Mouse (Mus musculus): ENCODE measurements around the gene Rgs10. TPM values are rescaled to one million over a fixed set of nuclear protein-coding genes. Genes with fewer than 3 reads are reported as not detected.

Rgs10 gene
- 15.8 and 20.7 TPM in 2 replicates for polyA plus RNA-seq (2014; fragmentation: Nextera tagmentation; extraction: Ambion mirVana)

GRCm38 (mm10) chr7:128417930-128418779, at the start of gene Rgs10:
Rgs10 (minus strand) TSS chr7:128418758.
- Histone ChIP-seq H3K27ac (replicated peaks; ENCODE audit: low read depth, low read length) (no peak within 1 kb of the TSS), H3K9me3 (ENCODE audit: control insufficient read depth, low read length) (no peaks in the 10 kb centered on the region), H3K36me3 (ENCODE audit: control insufficient read depth, insufficient read depth, low read length) (no peaks in the 10 kb centered on the region), H3K9ac (ENCODE audit: low read depth, low read length) (peak within 1 kb of the TSS; percentile 63), H3K4me3 (ENCODE audit: low read depth, low read length) (peak within 1 kb of the TSS; percentile 64), H3K4me2 (ENCODE audit: low read depth, low read length) (peak within 1 kb of the TSS; percentile 91), H3K27me3 (replicated peaks; ENCODE audit: control insufficient read depth, insufficient read depth, low read length) (peaks cover 81% of the 10 kb centered on the region), H3K4me1 (ENCODE audit: control insufficient read depth, insufficient read depth, low read length) (0 out of 2 replicates have a peak, but pooled peaks cover 8% of the 10 kb centered on the region)
- ATAC-seq (ENCODE audit: low read depth) (peak; percentile 84), DNase-seq (ENCODE audit: low spot score) (peak; percentile 60)
- under 1% methylated on average over 50 of the region's 102 CpGs for WGBS

GRCm38 (mm10) chr7:128462406-128462805, 43.8 kb upstream of the Rgs10 start:
- Histone ChIP-seq H3K9me3 (ENCODE audit: control insufficient read depth, low read length) (peaks cover 6% of the 10 kb centered on the region; the same call in 1 of the 2 replicates), H3K4me3 (ENCODE audit: low read depth, low read length) (peak overlapping the region; percentile 59), H3K27ac (replicated peaks; ENCODE audit: low read depth, low read length) (0 out of 2 replicates have a peak overlapping the region, but pooled peaks have one; percentile 67), H3K27me3 (replicated peaks; ENCODE audit: control insufficient read depth, insufficient read depth, low read length) (no peaks in the 10 kb centered on the region), H3K9ac (ENCODE audit: low read depth, low read length) (peak overlapping the region; percentile 66), H3K36me3 (ENCODE audit: control insufficient read depth, insufficient read depth, low read length) (no peaks in the 10 kb centered on the region), H3K4me2 (ENCODE audit: low read depth, low read length) (peak overlapping the region; percentile 85), H3K4me1 (ENCODE audit: control insufficient read depth, insufficient read depth, low read length) (peaks cover 12% of the 10 kb centered on the region)
- no peak for ATAC-seq (ENCODE audit: low read depth)
- no peak for DNase-seq (ENCODE audit: low spot score)
- WGBS, result 67% methylated on average over 5 of the region's 5 CpGs

- Histone ChIP-seq H3K27ac (replicated peaks; ENCODE audit: low read depth, low read length) (peak within 1 kb of the TSS; percentile 96), H3K36me3 (ENCODE audit: control insufficient read depth, insufficient read depth, low read length) (no peaks in the 10 kb centered on the region), H3K9ac (ENCODE audit: low read depth, low read length) (peak within 1 kb of the TSS; percentile 80), H3K4me2 (ENCODE audit: low read depth, low read length) (peak within 1 kb of the TSS; percentile 85), H3K4me1 (ENCODE audit: control insufficient read depth, insufficient read depth, low read length) (peaks cover 13% of the 10 kb centered on the region), H3K4me3 (ENCODE audit: low read depth, low read length) (peak within 1 kb of the TSS; percentile 59), H3K27me3 (replicated peaks; ENCODE audit: control insufficient read depth, insufficient read depth, low read length) (no peaks in the 10 kb centered on the region), H3K9me3 (ENCODE audit: control insufficient read depth, low read length) (peaks cover 6% of the 10 kb centered on the region; the same call in 1 of the 2 replicates)
- DNase-seq (ENCODE audit: low spot score) (peak; percentile 100), ATAC-seq (ENCODE audit: low read depth) (peak; percentile 99)
- WGBS, result 1% methylated on average over 64 of the region's 69 CpGs
Observed at GRCm38 (mm10) chr7:128461285-128462215, 43.0 kb upstream of the Rgs10 start, which contains the start of gene Tial1. Tial1 (minus strand) TSS chr7:128461717.

GRCm38 (mm10) chr7:128460865-128461228, 42.3 kb upstream of the Rgs10 start:
- Histone ChIP-seq H3K27me3 (replicated peaks; ENCODE audit: control insufficient read depth, insufficient read depth, low read length) (no peaks in the 10 kb centered on the region), H3K36me3 (ENCODE audit: control insufficient read depth, insufficient read depth, low read length) (no peaks in the 10 kb centered on the region), H3K4me3 (ENCODE audit: low read depth, low read length) (peak overlapping the region; percentile 59), H3K27ac (replicated peaks; ENCODE audit: low read depth, low read length) (peak overlapping the region; percentile 96), H3K9me3 (ENCODE audit: control insufficient read depth, low read length) (peaks cover 6% of the 10 kb centered on the region; the same call in 1 of the 2 replicates), H3K9ac (ENCODE audit: low read depth, low read length) (peak overlapping the region; percentile 80), H3K4me2 (ENCODE audit: low read depth, low read length) (peak overlapping the region; percentile 85), H3K4me1 (ENCODE audit: control insufficient read depth, insufficient read depth, low read length) (peaks cover 13% of the 10 kb centered on the region)
- no peak; the same call in 1 of the 2 replicates for ATAC-seq (ENCODE audit: low read depth)
- WGBS, result 0% methylated on average over 12 of the region's 23 CpGs
- no peak for DNase-seq (ENCODE audit: low spot score)

GRCm38 (mm10) chr7:128460131-128460864, 41.7 kb upstream of the Rgs10 start:
- Histone ChIP-seq H3K4me2 (ENCODE audit: low read depth, low read length) (peak overlapping the region; percentile 85), H3K9ac (ENCODE audit: low read depth, low read length) (peak overlapping the region; percentile 80), H3K4me1 (ENCODE audit: control insufficient read depth, insufficient read depth, low read length) (peaks cover 13% of the 10 kb centered on the region), H3K4me3 (ENCODE audit: low read depth, low read length) (peak overlapping the region; percentile 59), H3K36me3 (ENCODE audit: control insufficient read depth, insufficient read depth, low read length) (no peaks in the 10 kb centered on the region), H3K27ac (replicated peaks; ENCODE audit: low read depth, low read length) (peak overlapping the region; percentile 96), H3K9me3 (ENCODE audit: control insufficient read depth, low read length) (peaks cover 6% of the 10 kb centered on the region; the same call in 1 of the 2 replicates), H3K27me3 (replicated peaks; ENCODE audit: control insufficient read depth, insufficient read depth, low read length) (no peaks in the 10 kb centered on the region)
- DNase-seq (ENCODE audit: low spot score) (peak; percentile 40), ATAC-seq (ENCODE audit: low read depth) (no peak)
- WGBS, result under 1% methylated on average over 36 of the region's 36 CpGs

GRCm38 (mm10) chr7:128459791-128460130, 41.2 kb upstream of the Rgs10 start:
- H3K9ac ChIP-seq (ENCODE audit: low read depth, low read length), result peak overlapping the region; percentile 80

GRCm38 (mm10) chr7:128458011-128458410, 39.5 kb upstream of the Rgs10 start:
- Histone ChIP-seq H3K36me3 (ENCODE audit: control insufficient read depth, insufficient read depth, low read length) (peaks cover 21% of the 10 kb centered on the region), H3K4me3 (ENCODE audit: low read depth, low read length) (no peak overlapping the region), H3K9me3 (ENCODE audit: control insufficient read depth, low read length) (no peaks in the 10 kb centered on the region), H3K27ac (replicated peaks; ENCODE audit: low read depth, low read length) (no peak overlapping the region), H3K4me2 (ENCODE audit: low read depth, low read length) (no peak overlapping the region), H3K27me3 (replicated peaks; ENCODE audit: control insufficient read depth, insufficient read depth, low read length) (no peaks in the 10 kb centered on the region), H3K9ac (ENCODE audit: low read depth, low read length) (no peak overlapping the region), H3K4me1 (ENCODE audit: control insufficient read depth, insufficient read depth, low read length) (peaks cover 13% of the 10 kb centered on the region)
- ATAC-seq (ENCODE audit: low read depth) (no peak), DNase-seq (ENCODE audit: low spot score) (no peak)

More at GRCm38 (mm10) chr7:128459791-128460130, 41.2 kb upstream of the Rgs10 start:
- 11% methylated on average over 4 of the region's 4 CpGs for WGBS
- peak overlapping the region; percentile 85 for H3K4me2 ChIP-seq (ENCODE audit: low read depth, low read length)
- H3K27ac ChIP-seq (replicated peaks; ENCODE audit: low read depth, low read length), result no peak overlapping the region
- H3K4me3 ChIP-seq (ENCODE audit: low read depth, low read length), result peak overlapping the region; percentile 59
- H3K4me1 ChIP-seq (ENCODE audit: control insufficient read depth, insufficient read depth, low read length), result peaks cover 13% of the 10 kb centered on the region
- DNase-seq (ENCODE audit: low spot score) (no peak), ATAC-seq (ENCODE audit: low read depth) (no peak)
- peaks cover 1% of the 10 kb centered on the region; the same call in 1 of the 2 replicates for H3K9me3 ChIP-seq (ENCODE audit: control insufficient read depth, low read length)
- H3K36me3 ChIP-seq (ENCODE audit: control insufficient read depth, insufficient read depth, low read length), result 0 out of 2 replicates have a peak, but pooled peaks cover 4% of the 10 kb centered on the region
- no peaks in the 10 kb centered on the region for H3K27me3 ChIP-seq (replicated peaks; ENCODE audit: control insufficient read depth, insufficient read depth, low read length)

GRCm38 (mm10) chr7:128452731-128453130, 34.2 kb upstream of the Rgs10 start:
- Histone ChIP-seq H3K27ac (replicated peaks; ENCODE audit: low read depth, low read length) (no peak overlapping the region), H3K36me3 (ENCODE audit: control insufficient read depth, insufficient read depth, low read length) (peaks cover 57% of the 10 kb centered on the region)
- ATAC-seq (ENCODE audit: low read depth), result no peak

More at GRCm38 (mm10) chr7:128452731-128453130, 34.2 kb upstream of the Rgs10 start:
- no peaks in the 10 kb centered on the region for H3K9me3 ChIP-seq (ENCODE audit: control insufficient read depth, low read length)
- H3K9ac ChIP-seq (ENCODE audit: low read depth, low read length), result no peak overlapping the region
- H3K4me3 ChIP-seq (ENCODE audit: low read depth, low read length), result no peak overlapping the region
- H3K4me2 ChIP-seq (ENCODE audit: low read depth, low read length), result no peak overlapping the region
- WGBS, result 93% methylated on average over 1 of the region's 1 CpGs
- no peak for DNase-seq (ENCODE audit: low spot score)
- no peaks in the 10 kb centered on the region for H3K27me3 ChIP-seq (replicated peaks; ENCODE audit: control insufficient read depth, insufficient read depth, low read length)
- H3K4me1 ChIP-seq (ENCODE audit: control insufficient read depth, insufficient read depth, low read length), result peaks cover 3% of the 10 kb centered on the region

Measured in embryonic facial prominence, embryonic 14.5 days (tissue).